Mouse (Mus musculus) kidney, postnatal 25 days (tissue): ENCODE measurements around the gene Nlrp4b.
"Not testable (repeated sequence)": the region's sequence is repeated elsewhere in the genome, so short reads cannot be mapped to it uniquely, and the experiment has no call there.

ENCODE experiments used
- DNase-seq, 2 experiments: peaks; one replicate each; pipeline ENCODE4 v3.0.0; 2021; ENCODE audit warnings: mixed read lengths in 2 of 2

Nlrp4b gene

DNA sequence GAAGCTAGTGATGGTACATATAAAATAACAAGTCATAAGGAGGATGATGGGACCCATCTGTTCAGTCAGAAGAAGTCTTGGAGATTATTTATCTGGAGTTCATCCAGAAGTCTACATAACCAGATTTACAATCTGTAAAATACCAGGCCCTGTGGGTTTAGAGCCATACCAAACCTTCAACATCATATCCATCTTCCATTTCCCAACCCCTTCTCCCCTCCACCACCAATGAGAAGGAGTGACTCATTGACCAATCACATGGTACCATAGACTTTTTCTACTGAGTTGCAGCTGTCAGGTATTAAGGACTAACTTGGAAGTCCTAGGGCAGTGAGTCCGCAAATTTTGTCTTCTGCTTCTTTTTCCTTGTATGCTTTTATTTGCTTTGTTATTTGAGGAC is at the start of gene Nlrp4b:
Gene Nlrp4b (plus strand): TSS at position 301 of the 400 bp plus-strand sequence.
- no peak for DNase-seq

DNA sequence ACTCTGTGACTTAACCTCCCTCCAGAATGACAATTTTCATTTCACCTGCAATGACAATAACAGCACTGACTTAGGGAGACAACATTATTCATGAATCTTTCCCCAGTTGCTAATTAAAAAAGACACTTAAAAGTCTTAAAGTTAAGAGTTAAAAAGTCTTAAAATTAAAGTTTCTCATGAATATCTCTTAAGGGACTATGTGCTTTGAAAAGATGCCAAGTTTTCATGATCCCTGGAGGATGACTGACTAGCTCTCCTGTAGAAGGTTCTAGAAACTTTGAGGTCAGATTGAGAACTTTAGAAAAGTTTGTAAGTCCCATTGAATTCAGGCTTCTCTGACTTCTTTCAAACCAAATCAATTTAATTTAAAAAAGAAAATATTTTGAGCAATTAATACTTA is 66.7 kb downstream of the Nlrp4b start, which contains the start of gene Vmn1r71:
Gene Vmn1r71 (minus strand): TSS at position 101 of the 400 bp plus-strand sequence.
- no peak for DNase-seq

- not testable (repeated sequence) for DNase-seq
These were observed 70.0 kb downstream of the Nlrp4b start for GRCm38 (mm10) chr7:10757551-10757950.
